Mouse (Mus musculus) kidney, postnatal 0 days (tissue): Measurements from ENCODE around the gene 1700012A03Rik. TPM values are rescaled to one million over a fixed set of nuclear protein-coding genes. Genes with fewer than 3 reads are reported as not detected.

Experiments
- ATAC-seq: fragments of 200-750 bp; cut with Nextera tagmentation; replicated peaks from 2 replicates; pipeline ENCODE4 v1.8.0; 2017; ENCODE audit warnings: low read depth, moderate number of reproducible peaks, moderate TSS enrichment, moderate library complexity; ENCODE audit not compliant: low FRiP score
- DNase-seq: peaks from one replicate; pipeline ENCODE4 v3.0.0-alpha.2; 2016; ENCODE audit warnings: low spot score
- H3K27ac ChIP-seq: fragments of 300-500 bp; sonication (generic); 2 replicates; pipeline ENCODE4 v1.5.1; 2014; ENCODE audit warnings: mild to moderate bottlenecking
- H3K27me3 ChIP-seq: fragments of 300-500 bp; sonication (generic); 2 replicates; pipeline ENCODE4 v1.6.1; 2014; ENCODE audit warnings: low read length, mixed read lengths; ENCODE audit not compliant: insufficient read depth
- H3K36me3 ChIP-seq: fragments of 300-500 bp; sonication (generic); 2 replicates; pipeline ENCODE4 v1.6.1; 2014; ENCODE audit warnings: low read length, mixed read lengths; ENCODE audit not compliant: insufficient read depth
- H3K4me1 ChIP-seq: fragments of 300-500 bp; sonication (generic); replicated peaks from 2 replicates; pipeline ENCODE4 v1.6.1; 2014; ENCODE audit warnings: antibody characterized with exemption, low read length, mixed read lengths; ENCODE audit not compliant: insufficient read depth
- H3K4me2 ChIP-seq: fragments of 300-500 bp; sonication (generic); 2 replicates; pipeline ENCODE4 v1.6.1; 2014; ENCODE audit warnings: mild to moderate bottlenecking, low read length, moderate library complexity, mixed read lengths
- H3K4me3 ChIP-seq: fragments of 300-500 bp; sonication (generic); replicated peaks from 2 replicates; pipeline ENCODE4 v1.5.1; 2014; ENCODE audit warnings: low read depth, low read length
- H3K9ac ChIP-seq: fragments of 300-500 bp; sonication (generic); 2 replicates; pipeline ENCODE4 v1.6.1; 2014; ENCODE audit warnings: low read depth, low read length
- H3K9me3 ChIP-seq: fragments of 300-500 bp; sonication (generic); replicated peaks from 2 replicates; pipeline ENCODE4 v1.6.1; 2016; ENCODE audit warnings: low read length, inconsistent platforms, mixed read lengths
- CTCF ChIP-seq: IDR thresholded peaks from 2 replicates; pipeline ENCODE4 v1.5.1; 2016; ENCODE audit warnings: antibody characterized with exemption, low read depth, mild to moderate bottlenecking, moderate library complexity
- WGBS: fragments of 180-500 bp; shearing (Covaris S2); extraction: QIAGEN DNeasy Blood & Tissue Kit; methylation state at CpG from one replicate; pipeline ENCODE4 v1.1.7; 2014; 5-methylcytosine and 5-hydroxymethylcytosine counted together
- polyA plus RNA-seq: library from polyadenylated mRNA; unstranded; fragments of >200 nt; fragmentation: Nextera tagmentation; extraction: Ambion mirVana; gene quantifications from 2 replicates; pipeline ENCODE4 v1.2.1, GENCODE M21; 2015

The 1700012A03Rik gene
- polyA plus RNA-seq, 1 experiment from 2014 or later, result not detected

GRCm38 (mm10) chr6:32061266-32061665 is 11.2 kb downstream of the 1700012A03Rik start:
- Histone ChIP-seq H3K9me3 (no peaks in the 10 kb centered on the region), H3K4me1 (no peaks in the 10 kb centered on the region), H3K36me3 (no peaks in the 10 kb centered on the region), H3K27ac (no peak overlapping the region), H3K9ac (no peak overlapping the region), H3K4me2 (no peak overlapping the region), H3K4me3 (no peak overlapping the region), H3K27me3 (no peaks in the 10 kb centered on the region)
- TF ChIP-seq CTCF, result no peak
- no peak for DNase-seq
- 77% methylated on average over 9 of the region's 9 CpGs for WGBS
- ATAC-seq, result no peak

GRCm38 (mm10) chr6:32065789-32066510 is 15.9 kb downstream of the 1700012A03Rik start:
- no peak overlapping the region for H3K27ac ChIP-seq
- H3K27me3 ChIP-seq, result no peaks in the 10 kb centered on the region
- no peaks in the 10 kb centered on the region for H3K36me3 ChIP-seq
- H3K9ac ChIP-seq, result no peak overlapping the region
- DNase-seq (peak; percentile 65), ATAC-seq (no peak)
- no peak overlapping the region for H3K4me3 ChIP-seq
- H3K9me3 ChIP-seq, result no peaks in the 10 kb centered on the region
- no peaks in the 10 kb centered on the region for H3K4me1 ChIP-seq
- TF ChIP-seq CTCF, result no peak
- no peak overlapping the region for H3K4me2 ChIP-seq
- 60% methylated on average over 10 of the region's 10 CpGs for WGBS

- Histone ChIP-seq H3K4me3 (no peak overlapping the region), H3K4me2 (no peak overlapping the region), H3K9ac (no peak overlapping the region), H3K4me1 (no peaks in the 10 kb centered on the region), H3K36me3 (no peaks in the 10 kb centered on the region), H3K27me3 (no peaks in the 10 kb centered on the region), H3K27ac (no peak overlapping the region), H3K9me3 (no peaks in the 10 kb centered on the region)
- WGBS, result 35% methylated on average over 1 of the region's 1 CpGs
- TF ChIP-seq CTCF, result no peak
- no peak for ATAC-seq
- no peak for DNase-seq
Observed at GRCm38 (mm10) chr6:32072161-32072560, 22.1 kb downstream of the 1700012A03Rik start.

- Histone ChIP-seq H3K27ac (no peak overlapping the region), H3K9me3 (no peaks in the 10 kb centered on the region), H3K27me3 (no peaks in the 10 kb centered on the region), H3K4me3 (no peak overlapping the region), H3K4me2 (no peak overlapping the region), H3K36me3 (no peaks in the 10 kb centered on the region), H3K9ac (no peak overlapping the region), H3K4me1 (no peaks in the 10 kb centered on the region)
- no peak for ATAC-seq
- no peak for TF ChIP-seq CTCF
- DNase-seq, result no peak
- 92% methylated on average over 12 of the region's 14 CpGs for WGBS
Observed at GRCm38 (mm10) chr6:32093312-32093711, 43.3 kb downstream of the 1700012A03Rik start.

- Histone ChIP-seq H3K27ac (no peak overlapping the region), H3K4me2 (no peak overlapping the region), H3K27me3 (no peaks in the 10 kb centered on the region), H3K4me1 (no peaks in the 10 kb centered on the region), H3K9ac (no peak overlapping the region), H3K36me3 (no peaks in the 10 kb centered on the region), H3K9me3 (no peaks in the 10 kb centered on the region), H3K4me3 (no peak overlapping the region)
- ATAC-seq, result no peak
- TF ChIP-seq CTCF, result no peak
- no peak for DNase-seq
- WGBS, result 57% methylated on average over 9 of the region's 9 CpGs
Observed at GRCm38 (mm10) chr6:32105547-32106275, 55.7 kb downstream of the 1700012A03Rik start.
